Mouse (Mus musculus) liver, postnatal 0 days (tissue): ENCODE data around the gene Tigd4.

Source experiments
- CTCF ChIP-seq: sonication (generic); IDR thresholded peaks from 2 replicates; pipeline ENCODE4 v1.5.1; 2016; ENCODE audit warnings: antibody characterized with exemption, low read depth
- EP300 ChIP-seq: IDR thresholded peaks from 2 replicates; pipeline ENCODE4 v1.6.1; 2016; ENCODE audit warnings: antibody characterized with exemption, low read depth, mild to moderate bottlenecking

DNA sequence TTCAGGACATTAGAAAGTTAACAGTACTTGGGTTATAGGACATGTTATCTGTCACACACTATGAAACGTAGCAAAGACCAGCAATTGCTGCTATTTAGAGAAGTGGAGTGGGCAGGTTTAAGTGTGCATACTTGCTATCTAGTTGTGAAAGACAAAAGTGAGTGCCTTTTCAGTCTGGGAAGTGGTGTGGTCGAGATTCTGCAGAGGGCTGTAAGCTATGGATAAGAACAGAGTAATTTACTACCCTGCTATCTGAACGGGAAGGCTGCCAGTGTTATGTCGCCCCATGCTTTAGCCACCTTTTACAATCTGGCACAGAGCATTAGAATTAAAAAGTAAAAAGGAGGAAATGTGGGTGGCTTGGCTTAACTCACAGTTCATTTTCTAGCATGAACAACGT, 6.6 kb upstream of the Tigd4 start:
- TF ChIP-seq CTCF (no peak), EP300 (peak; percentile 34; the same call in 1 of the 2 replicates)
